Comparison of ENCODE assay signal across 9 mouse cellular contexts in the genomic region with DNA sequence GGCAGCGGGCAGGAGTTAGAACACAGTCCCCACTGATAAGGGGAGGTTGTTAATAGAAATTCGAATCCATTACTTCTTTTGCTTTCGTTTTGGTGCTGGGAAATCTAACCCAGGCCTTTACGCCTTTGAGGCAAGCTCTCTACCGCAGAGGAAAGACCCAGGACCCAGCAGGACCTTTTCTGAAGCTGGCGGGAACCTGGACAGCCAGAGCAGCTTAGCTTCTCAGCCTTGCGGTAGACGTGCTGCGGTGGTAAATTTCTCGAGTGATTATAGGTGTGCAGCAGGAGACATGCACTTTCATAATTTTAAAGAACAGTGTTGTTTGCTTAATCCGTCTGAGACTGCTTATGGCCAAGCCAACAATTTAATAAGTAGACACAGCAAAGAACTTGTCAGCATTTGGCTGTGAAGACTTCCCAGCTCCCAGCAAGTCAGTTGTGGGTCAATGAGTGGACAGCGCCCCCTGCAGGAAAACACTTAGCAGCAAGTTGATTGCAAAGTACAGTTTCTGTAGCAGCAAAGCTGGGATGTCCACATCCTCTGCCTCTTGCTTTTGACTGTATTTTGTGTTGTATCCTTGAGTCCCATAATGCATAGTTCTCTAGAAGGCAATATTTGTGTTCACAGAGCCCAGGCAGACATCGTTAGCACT. TPM values are rescaled to one million over a fixed set of nuclear protein-coding genes. Genes with fewer than 3 reads are reported as not detected.
DNase-seq lines count a peak whose midpoint lies in the region; ATAC-seq and TF ChIP-seq lines count a peak whose summit lies in the region.
"Had no signal": no experiment of that assay in that cellular context is flagged by ENCODE, and none has a peak within 500 bp of the region (broad histone marks: within the 10 kb centered on the region; RNA-seq: fewer than 3 reads in every experiment).

No protein-coding gene starts in this region.

- TF ChIP-seq CTCF in C2C12 (IDR thresholded peaks at IDR 0.05; ENCODE audit: control insufficient read depth, insufficient read depth, insufficient read length), result peak; percentile 75

- H3K27me3 ChIP-seq in C2C12 (ENCODE audit: control insufficient read depth, insufficient read depth, insufficient read length), result no peaks in the 10 kb centered on the region
- H3K27me3 ChIP-seq in kidney, embryonic 15.5 days, result no peaks in the 10 kb centered on the region

- H3K79me3 ChIP-seq in C2C12 (ENCODE audit: low read depth), result no peaks in the 10 kb centered on the region

- H3K36me3 ChIP-seq in C2C12 (ENCODE audit: control insufficient read depth, insufficient read depth), result peaks cover 15% of the 10 kb centered on the region
- H3K36me3 ChIP-seq in kidney, embryonic 15.5 days, result peaks cover 5% of the 10 kb centered on the region; the same call in 1 of the 2 replicates

- ATAC-seq in kidney, embryonic 15.5 days (replicated peaks; ENCODE audit: low FRiP score), result peak; percentile 70; the same call in 1 of the 2 replicates

- peaks cover under 1% of the 10 kb centered on the region for H3K79me2 ChIP-seq in C2C12 (ENCODE audit: control insufficient read depth, insufficient read depth)

- H3K9me3 ChIP-seq in kidney, embryonic 15.5 days (replicated peaks), result no peaks in the 10 kb centered on the region

- peak overlapping the region; percentile 30 for H3ac ChIP-seq in C2C12 (ENCODE audit: control insufficient read depth, insufficient read length, low read depth)

- 0 out of 2 replicates have a peak, but pooled peaks cover 3% of the 10 kb centered on the region for H3K4me1 ChIP-seq in kidney, embryonic 15.5 days

- peak; percentile 81 for DNase-seq in adrenal gland, adult 8-10 months
- DNase-seq in embryo, embryonic 11.5 days (ENCODE audit: low read depth, low spot score), result peak; percentile 69
- peak; percentile 89 for DNase-seq in heart, adult 8-10 months (ENCODE audit: low spot score)
- DNase-seq in liver, result peak; percentile 88
- DNase-seq in neural tube, embryonic 10.5 days (ENCODE audit: extremely low spot score, low spot score), result peak; percentile 87
- DNase-seq in telencephalon, adult 2 months (ENCODE audit: low read depth, low spot score), result peak; percentile 79

- H3K27ac ChIP-seq in kidney, embryonic 15.5 days, result no peak overlapping the region
- H3K27ac ChIP-seq: macrophage had no signal

- 35% methylated on average over 13 of the region's 13 CpGs for WGBS in kidney, embryonic 15.5 days

- H3K4me3 ChIP-seq in C2C12 (ENCODE audit: insufficient read depth, poor library complexity, severe bottlenecking), result no peak overlapping the region
- no peak overlapping the region for H3K4me3 ChIP-seq in kidney, embryonic 15.5 days (replicated peaks)

- peak overlapping the region; percentile 21; the same call in 1 of the 2 replicates for H3K4me2 ChIP-seq in kidney, embryonic 15.5 days

- no peak overlapping the region for H3K9ac ChIP-seq in kidney, embryonic 15.5 days

TF ChIP-seq in C2C12, 6 proteins besides CTCF, POLR2A, EP300 and RAD21:
- TF ChIP-seq MAX (IDR thresholded peaks at IDR 0.05) (no peak), USF1 (IDR thresholded peaks at IDR 0.05; ENCODE audit: low read depth) (no peak), MYOG (IDR thresholded peaks at IDR 0.05; ENCODE audit: control insufficient read depth, extremely low read depth, insufficient read length) (no peak), MYOD1 (IDR thresholded peaks at IDR 0.05; ENCODE audit: control insufficient read depth, insufficient read length, low read depth) (no peak), CEBPB (IDR thresholded peaks at IDR 0.05; ENCODE audit: low read depth) (no peak), FOSL1 (IDR thresholded peaks at IDR 0.05; ENCODE audit: insufficient read depth, low read length, poor library complexity, severe bottlenecking) (no peak)

RNA-seq across cellular contexts. Expression of gene 0610009B22Rik, which starts 7.2 kb away (rescaled TPM):
- polyA plus RNA-seq in C2C12 (2012; fragmentation: generic; extraction: Trizol), result 22.2 TPM
- total RNA-seq in adrenal gland, adult 8-10 months (2022), result 10 to 100 TPM; 45.7 to 63.8 (median 50.0) TPM
- 10 to 100 TPM; 35.6 to 44.6 (median 40.8) TPM for total RNA-seq in heart, adult 8-10 months (2022)
- polyA plus RNA-seq in kidney, embryonic 15.5 days (2015; fragmentation: Nextera tagmentation; extraction: Ambion mirVana), result 107 and 118 TPM in 2 replicates

RNA-seq across cellular contexts. Expression of gene D930048N14Rik, which starts 30.7 kb away (rescaled TPM):
- 0.22 TPM for polyA plus RNA-seq in C2C12 (2012; fragmentation: generic; extraction: Trizol)
- total RNA-seq in adrenal gland, adult 8-10 months (2022), result 1 to 10 TPM; 1.6 to 5.4 (median 2.8) TPM
- total RNA-seq in heart, adult 8-10 months (2022), result 1 to 10 TPM in 1 of 4 experiments, under 1 TPM in 3; 0.22 to 1.0 (median 0.63) TPM
- polyA plus RNA-seq in kidney, embryonic 15.5 days (2015; fragmentation: Nextera tagmentation; extraction: Ambion mirVana), result 3.4 and 3.8 TPM in 2 replicates

RNA-seq across cellular contexts. Expression of gene N4bp3, which starts 30.8 kb away (rescaled TPM):
- 5.3 TPM for polyA plus RNA-seq in C2C12 (2012; fragmentation: generic; extraction: Trizol)
- 10 to 100 TPM in 1 of 4 experiments, 1 to 10 TPM in 3; 8.2 to 10.6 (median 8.5) TPM for total RNA-seq in adrenal gland, adult 8-10 months (2022)
- 10 to 100 TPM in 3 of 4 experiments, 1 to 10 TPM in 1; 9.2 to 10.8 (median 10.3) TPM for total RNA-seq in heart, adult 8-10 months (2022)
- polyA plus RNA-seq in kidney, embryonic 15.5 days (2015; fragmentation: Nextera tagmentation; extraction: Ambion mirVana), result 27.8 and 32.1 TPM in 2 replicates

RNA-seq across cellular contexts. Expression of gene Rmnd5b, which starts 45.8 kb away (rescaled TPM):
- polyA plus RNA-seq in C2C12 (2012; fragmentation: generic; extraction: Trizol), result 27.4 TPM
- total RNA-seq in adrenal gland, adult 8-10 months (2022), result 10 to 100 TPM; 42.4 to 60.2 (median 51.6) TPM
- total RNA-seq in heart, adult 8-10 months (2022), result 10 to 100 TPM; 12.6 to 19.1 (median 15.3) TPM
- polyA plus RNA-seq in kidney, embryonic 15.5 days (2015; fragmentation: Nextera tagmentation; extraction: Ambion mirVana), result 43.1 and 44.0 TPM in 2 replicates
